Mouse (Mus musculus) liver, embryonic 16.5 days (tissue): ENCODE data around the gene Taar8b. TPM values are rescaled to one million over a fixed set of nuclear protein-coding genes. Genes with fewer than 3 reads are reported as not detected.
"Not testable (repeated sequence)": the region's sequence is repeated elsewhere in the genome, so short reads cannot be mapped to it uniquely, and the experiment has no call there.

Source experiments
- ATAC-seq: fragments of 200-750 bp; cut with Nextera tagmentation; 2 replicates; pipeline ENCODE4 v1.8.0; 2017; ENCODE audit warnings: low read depth, mild to moderate bottlenecking, moderate number of reproducible peaks, moderate library complexity
- H3K27ac ChIP-seq: fragments of 300-500 bp; sonication (generic); 2 replicates; pipeline ENCODE4 v1.5.1; 2014; ENCODE audit warnings: mild to moderate bottlenecking, low read length
- H3K27me3 ChIP-seq: fragments of 300-500 bp; sonication (generic); 2 replicates; pipeline ENCODE4 v1.6.1; 2014; ENCODE audit warnings: low read depth, low read length, mixed read lengths; ENCODE audit not compliant: control insufficient read depth, insufficient read depth
- H3K36me3 ChIP-seq: fragments of 300-500 bp; sonication (generic); 2 replicates; pipeline ENCODE4 v1.6.1; 2014; ENCODE audit warnings: mild to moderate bottlenecking; ENCODE audit not compliant: control insufficient read depth, insufficient read depth
- H3K4me1 ChIP-seq: fragments of 300-500 bp; sonication (generic); 2 replicates; pipeline ENCODE4 v1.6.1; 2014; ENCODE audit warnings: low read depth, low read length, mixed read lengths; ENCODE audit not compliant: control insufficient read depth
- H3K4me2 ChIP-seq: fragments of 300-500 bp; sonication (generic); 2 replicates; pipeline ENCODE4 v1.6.1; 2014; ENCODE audit warnings: low read depth, low read length, mixed read lengths
- H3K4me3 ChIP-seq: fragments of 300-500 bp; sonication (generic); 2 replicates; pipeline ENCODE4 v1.5.1; 2014; ENCODE audit warnings: low read depth, mild to moderate bottlenecking, low read length
- H3K9ac ChIP-seq: fragments of 300-500 bp; sonication (generic); 2 replicates; pipeline ENCODE4 v1.6.1; 2014; ENCODE audit warnings: low read depth, low read length
- H3K9me3 ChIP-seq: fragments of 300-500 bp; sonication (generic); replicated peaks from 2 replicates; pipeline ENCODE4 v1.6.1; 2016; ENCODE audit warnings: low read length; ENCODE audit not compliant: control insufficient read depth
- WGBS: fragments of 180-500 bp; shearing (Covaris S2); extraction: QIAGEN DNeasy Blood & Tissue Kit; methylation state at CpG from one replicate; pipeline ENCODE4 v1.1.7; 2014; ENCODE audit not compliant: insufficient replicate concordance; 5-methylcytosine and 5-hydroxymethylcytosine counted together
- polyA plus RNA-seq: library from polyadenylated mRNA; unstranded; fragments of >200 nt; fragmentation: Nextera tagmentation; extraction: Ambion mirVana; gene quantifications from 2 replicates; pipeline ENCODE4 v1.2.1, GENCODE M21; 2015

Taar8b gene
- polyA plus RNA-seq: not detected in 2 replicates

GRCm38 (mm10) chr10:24092194-24092593 is at the start of gene Taar8b:
Gene Taar8b, minus strand, starts transcription at chr10:24092294.
- 46% methylated on average over 2 of the region's 2 CpGs for WGBS
- Histone ChIP-seq H3K4me3 (no peak within 1 kb of the TSS), H3K4me2 (no peak within 1 kb of the TSS), H3K9ac (no peak within 1 kb of the TSS), H3K4me1 (no peaks in the 10 kb centered on the region; the same call in 1 of the 2 replicates), H3K36me3 (no peaks in the 10 kb centered on the region), H3K27ac (no peak within 1 kb of the TSS), H3K27me3 (no peaks in the 10 kb centered on the region), H3K9me3 (no peaks in the 10 kb centered on the region)
- ATAC-seq: no peak

GRCm38 (mm10) chr10:24138623-24139261 is 46.6 kb upstream of the Taar8b start:
- H3K4me2 ChIP-seq: no peak overlapping the region
- no peak for ATAC-seq
- H3K27me3 ChIP-seq: no peaks in the 10 kb centered on the region
- no peak overlapping the region for H3K9ac ChIP-seq
- no peak overlapping the region for H3K27ac ChIP-seq
- H3K36me3 ChIP-seq: no peaks in the 10 kb centered on the region
- no peak overlapping the region for H3K4me3 ChIP-seq
- no peaks in the 10 kb centered on the region for H3K9me3 ChIP-seq
- WGBS: 64% methylated on average over 2 of the region's 2 CpGs
- H3K4me1 ChIP-seq: peaks cover 10% of the 10 kb centered on the region

GRCm38 (mm10) chr10:24134071-24134645 is 42.1 kb upstream of the Taar8b start:
- Histone ChIP-seq H3K27ac (0 out of 2 replicates have a peak overlapping the region, but pooled peaks have one; percentile 19), H3K4me3 (no peak overlapping the region), H3K9ac (no peak overlapping the region), H3K4me1 (peaks cover 17% of the 10 kb centered on the region), H3K4me2 (no peak overlapping the region), H3K27me3 (no peaks in the 10 kb centered on the region), H3K36me3 (no peaks in the 10 kb centered on the region), H3K9me3 (no peaks in the 10 kb centered on the region)
- peak; percentile 20; the same call in 1 of the 2 replicates for ATAC-seq
- 39% methylated on average over 7 of the region's 7 CpGs for WGBS

GRCm38 (mm10) chr10:24133132-24133531 is 41.0 kb upstream of the Taar8b start:
- H3K4me2 ChIP-seq: no peak overlapping the region
- ATAC-seq: peak; percentile 25; the same call in 1 of the 2 replicates
- no peaks in the 10 kb centered on the region for H3K27me3 ChIP-seq
- H3K27ac ChIP-seq: no peak overlapping the region
- H3K9ac ChIP-seq: no peak overlapping the region
- H3K4me1 ChIP-seq: peaks cover 17% of the 10 kb centered on the region
- H3K9me3 ChIP-seq: no peaks in the 10 kb centered on the region
- 15% methylated on average over 2 of the region's 2 CpGs for whole genome bisulfite sequencing
- no peaks in the 10 kb centered on the region for H3K36me3 ChIP-seq
- no peak overlapping the region for H3K4me3 ChIP-seq

- no peaks in the 10 kb centered on the region for H3K36me3 ChIP-seq
- no peak overlapping the region for H3K4me3 ChIP-seq
- no peak overlapping the region for H3K27ac ChIP-seq
- no peaks in the 10 kb centered on the region for H3K27me3 ChIP-seq
- 42% methylated on average over 5 of the region's 5 CpGs for WGBS
- H3K4me2 ChIP-seq: 0 out of 2 replicates have a peak overlapping the region, but pooled peaks have one; percentile 52
- no peak for ATAC-seq
- H3K9ac ChIP-seq: no peak overlapping the region
- peaks cover 17% of the 10 kb centered on the region for H3K4me1 ChIP-seq
- no peaks in the 10 kb centered on the region for H3K9me3 ChIP-seq
Measured at GRCm38 (mm10) chr10:24132273-24132672, 40.2 kb upstream of the Taar8b start.

GRCm38 (mm10) chr10:24131451-24132262 is 39.6 kb upstream of the Taar8b start:
- H3K9ac ChIP-seq: peak overlapping the region; percentile 37; the same call in 1 of the 2 replicates
- H3K36me3 ChIP-seq: no peaks in the 10 kb centered on the region
- peak overlapping the region; percentile 43 for H3K4me3 ChIP-seq
- no peaks in the 10 kb centered on the region for H3K9me3 ChIP-seq
- peak; percentile 73 for ATAC-seq
- no peak overlapping the region for H3K27ac ChIP-seq
- peak overlapping the region; percentile 52 for H3K4me2 ChIP-seq
- 25% methylated on average over 9 of the region's 9 CpGs for WGBS
- peaks cover 17% of the 10 kb centered on the region for H3K4me1 ChIP-seq
- no peaks in the 10 kb centered on the region for H3K27me3 ChIP-seq

GRCm38 (mm10) chr10:24111116-24111778 is 19.2 kb upstream of the Taar8b start:
- H3K4me3 ChIP-seq: no peak overlapping the region
- no peaks in the 10 kb centered on the region for H3K36me3 ChIP-seq
- H3K9ac ChIP-seq: no peak overlapping the region
- no peaks in the 10 kb centered on the region for H3K9me3 ChIP-seq
- H3K4me1 ChIP-seq: no peaks in the 10 kb centered on the region; the same call in 1 of the 2 replicates
- no peaks in the 10 kb centered on the region for H3K27me3 ChIP-seq
- H3K4me2 ChIP-seq: no peak overlapping the region
- WGBS: 25% methylated on average over 6 of the region's 6 CpGs
- no peak overlapping the region for H3K27ac ChIP-seq
- no peak for ATAC-seq

GRCm38 (mm10) chr10:24109434-24109833 is 17.3 kb upstream of the Taar8b start, which contains the start of gene Taar9:
Gene Taar9, minus strand, starts transcription at chr10:24109534.
- H3K9ac ChIP-seq, H3K9me3 ChIP-seq, H3K4me3 ChIP-seq, ATAC-seq, H3K4me1 ChIP-seq, H3K4me2 ChIP-seq, H3K27me3 ChIP-seq, H3K36me3 ChIP-seq, H3K27ac ChIP-seq: not testable (repeated sequence)
- 63% methylated on average over 8 of the region's 8 CpGs for WGBS
